Mouse (Mus musculus): ENCODE data around the gene Uts2b. TPM values are rescaled to one million over a fixed set of nuclear protein-coding genes. Genes with fewer than 3 reads are reported as not detected.
A peak's percentile ranks its signal among the peaks of the same experiment; 100 is the strongest.

Uts2b gene
- total and polyA plus RNA-seq, 2 experiments: not detected

- Histone ChIP-seq H3K9ac (ENCODE audit: low read depth, low read length) (no peak overlapping the region), H3K27ac (replicated peaks; ENCODE audit: insufficient read depth, low read depth, low read length) (no peak overlapping the region), H3K4me3 (ENCODE audit: insufficient read depth, low read depth, low read length) (no peak overlapping the region), H3K4me1 (ENCODE audit: control insufficient read depth, insufficient read depth, low read length) (peaks cover 10% of the 10 kb centered on the region; the same call in 1 of the 2 replicates), H3K27me3 (ENCODE audit: control insufficient read depth, insufficient read depth, low read length) (no peaks in the 10 kb centered on the region), H3K79me2 (ENCODE audit: control insufficient read depth, insufficient read depth, low read length) (peaks cover 15% of the 10 kb centered on the region; the same call in 1 of the 2 replicates), H3K36me3 (ENCODE audit: control insufficient read depth, insufficient read depth, low read length) (no peaks in the 10 kb centered on the region)
- DNase-seq (ENCODE audit: extremely low read depth, low read depth, low spot score): no peak
- 87% methylated on average over 3 of the region's 3 CpGs for WGBS
- no peak for TF ChIP-seq CTCF (IDR thresholded peaks at IDR 0.05; ENCODE audit: low read depth, low read length)
- no peak for TF ChIP-seq POLR2A (IDR thresholded peaks at IDR 0.05; ENCODE audit: extremely low read depth, insufficient read depth, low read length)
Observed at GRCm38 (mm10) chr16:27399026-27399718, 29.1 kb upstream of the Uts2b start.

- no peak overlapping the region for H3K4me3 ChIP-seq (ENCODE audit: insufficient read depth, low read depth, low read length)
- H3K79me2 ChIP-seq (ENCODE audit: control insufficient read depth, insufficient read depth, low read length): peaks cover 19% of the 10 kb centered on the region; the same call in 1 of the 2 replicates
- TF ChIP-seq CTCF (IDR thresholded peaks at IDR 0.05; ENCODE audit: low read depth, low read length) (no peak), POLR2A (IDR thresholded peaks at IDR 0.05; ENCODE audit: extremely low read depth, insufficient read depth, low read length) (no peak)
- no peak overlapping the region for H3K9ac ChIP-seq (ENCODE audit: low read depth, low read length)
- H3K4me1 ChIP-seq (ENCODE audit: control insufficient read depth, insufficient read depth, low read length): peaks cover 2% of the 10 kb centered on the region; the same call in 1 of the 2 replicates
- H3K36me3 ChIP-seq (ENCODE audit: control insufficient read depth, insufficient read depth, low read length): no peaks in the 10 kb centered on the region
- H3K27ac ChIP-seq (replicated peaks; ENCODE audit: insufficient read depth, low read depth, low read length): no peak overlapping the region
- DNase-seq (ENCODE audit: extremely low read depth, low read depth, low spot score): no peak
- H3K27me3 ChIP-seq (ENCODE audit: control insufficient read depth, insufficient read depth, low read length): no peaks in the 10 kb centered on the region
- 100% methylated on average over 1 of the region's 1 CpGs for WGBS
Observed at GRCm38 (mm10) chr16:27396951-27397350, 26.9 kb upstream of the Uts2b start.

- no peaks in the 10 kb centered on the region for H3K27me3 ChIP-seq (ENCODE audit: control insufficient read depth, insufficient read depth, low read length)
- H3K36me3 ChIP-seq (ENCODE audit: control insufficient read depth, insufficient read depth, low read length): no peaks in the 10 kb centered on the region
- H3K27ac ChIP-seq (replicated peaks; ENCODE audit: insufficient read depth, low read depth, low read length): no peak overlapping the region
- WGBS: 66% methylated on average over 4 of the region's 4 CpGs
- no peak overlapping the region for H3K4me3 ChIP-seq (ENCODE audit: insufficient read depth, low read depth, low read length)
- no peak overlapping the region for H3K9ac ChIP-seq (ENCODE audit: low read depth, low read length)
- TF ChIP-seq POLR2A (IDR thresholded peaks at IDR 0.05; ENCODE audit: extremely low read depth, insufficient read depth, low read length): no peak
- TF ChIP-seq CTCF (IDR thresholded peaks at IDR 0.05; ENCODE audit: low read depth, low read length): no peak
- peaks cover 7% of the 10 kb centered on the region; the same call in 1 of the 2 replicates for H3K4me1 ChIP-seq (ENCODE audit: control insufficient read depth, insufficient read depth, low read length)
- no peak for DNase-seq (ENCODE audit: extremely low read depth, low read depth, low spot score)
- H3K79me2 ChIP-seq (ENCODE audit: control insufficient read depth, insufficient read depth, low read length): peaks cover 21% of the 10 kb centered on the region; the same call in 1 of the 2 replicates
Observed at GRCm38 (mm10) chr16:27395251-27396037, 25.4 kb upstream of the Uts2b start.

- WGBS: 55% methylated on average over 2 of the region's 2 CpGs
- no peaks in the 10 kb centered on the region for H3K36me3 ChIP-seq (ENCODE audit: control insufficient read depth, insufficient read depth, low read length)
- no peaks in the 10 kb centered on the region for H3K27me3 ChIP-seq (ENCODE audit: control insufficient read depth, insufficient read depth, low read length)
- no peak overlapping the region for H3K9ac ChIP-seq (ENCODE audit: low read depth, low read length)
- no peak overlapping the region for H3K27ac ChIP-seq (replicated peaks; ENCODE audit: insufficient read depth, low read depth, low read length)
- H3K4me1 ChIP-seq (ENCODE audit: control insufficient read depth, insufficient read depth, low read length): peaks cover 14% of the 10 kb centered on the region; the same call in 1 of the 2 replicates
- no peak overlapping the region for H3K4me3 ChIP-seq (ENCODE audit: insufficient read depth, low read depth, low read length)
- peaks cover 25% of the 10 kb centered on the region for H3K79me2 ChIP-seq (ENCODE audit: control insufficient read depth, insufficient read depth, low read length)
- TF ChIP-seq CTCF (IDR thresholded peaks at IDR 0.05; ENCODE audit: low read depth, low read length) (no peak), POLR2A (IDR thresholded peaks at IDR 0.05; ENCODE audit: extremely low read depth, insufficient read depth, low read length) (no peak)
- DNase-seq (ENCODE audit: extremely low read depth, low read depth, low spot score): peak; percentile 34
Observed at GRCm38 (mm10) chr16:27391845-27392244, 21.8 kb upstream of the Uts2b start.

DNA sequence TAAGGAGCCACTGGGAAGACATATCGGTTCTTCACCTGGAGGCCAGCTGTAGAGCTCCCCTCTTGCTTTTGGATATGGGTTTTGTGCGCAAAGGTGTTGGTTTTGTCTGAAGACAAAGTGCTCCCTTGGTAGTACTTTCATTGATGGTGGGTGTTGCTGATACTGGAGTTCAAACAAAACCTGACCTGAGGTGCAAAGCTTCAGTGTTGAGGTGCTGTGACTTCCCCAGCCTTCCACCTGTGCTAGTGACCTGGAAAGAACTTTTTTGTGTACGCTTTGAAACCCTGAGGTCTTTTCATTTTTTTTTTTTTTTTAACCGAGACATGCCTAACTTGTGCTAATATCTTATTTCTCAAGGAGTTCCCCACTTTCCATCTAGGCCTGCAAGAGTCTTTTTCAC lies 20.3 kb upstream of the Uts2b start:
- Histone ChIP-seq H3K9ac (ENCODE audit: low read depth, low read length) (no peak overlapping the region), H3K4me3 (ENCODE audit: insufficient read depth, low read depth, low read length) (peak overlapping the region; percentile 28; the same call in 1 of the 2 replicates), H3K27me3 (ENCODE audit: control insufficient read depth, insufficient read depth, low read length) (no peaks in the 10 kb centered on the region), H3K27ac (replicated peaks; ENCODE audit: insufficient read depth, low read depth, low read length) (no peak overlapping the region), H3K36me3 (ENCODE audit: control insufficient read depth, insufficient read depth, low read length) (no peaks in the 10 kb centered on the region), H3K4me1 (ENCODE audit: control insufficient read depth, insufficient read depth, low read length) (peaks cover 13% of the 10 kb centered on the region; the same call in 1 of the 2 replicates), H3K79me2 (ENCODE audit: control insufficient read depth, insufficient read depth, low read length) (peaks cover 22% of the 10 kb centered on the region)
- no peak for TF ChIP-seq POLR2A (IDR thresholded peaks at IDR 0.05; ENCODE audit: extremely low read depth, insufficient read depth, low read length)
- WGBS: 55% methylated on average over 4 of the region's 4 CpGs
- DNase-seq (ENCODE audit: extremely low read depth, low read depth, low spot score): peak; percentile 47

All from liver, adult 2 months (tissue).